Mouse (Mus musculus) testis, adult 2 months (tissue): ENCODE data around the gene Arhgap24. TPM values are rescaled to one million over a fixed set of nuclear protein-coding genes. Genes with fewer than 3 reads are reported as not detected.

Source experiments
- H3K27ac ChIP-seq: fragments of 200-500 bp; 2 replicates; pipeline ENCODE4 v1.5.1; 2012; ENCODE audit warnings: low read depth, low read length; ENCODE audit not compliant: control insufficient read depth, insufficient read depth
- H3K27me3 ChIP-seq: fragments of 200-500 bp; 2 replicates; pipeline ENCODE4 v1.6.1; 2012; ENCODE audit warnings: mild to moderate bottlenecking, low read length, moderate library complexity; ENCODE audit not compliant: control insufficient read depth, insufficient read depth
- H3K36me3 ChIP-seq: fragments of 200-500 bp; 2 replicates; pipeline ENCODE4 v1.6.1; 2012; ENCODE audit warnings: mild to moderate bottlenecking, low read length; ENCODE audit not compliant: control insufficient read depth, insufficient read depth
- H3K4me1 ChIP-seq: fragments of 200-500 bp; 2 replicates; pipeline ENCODE4 v1.6.1; 2012; ENCODE audit warnings: low read length; ENCODE audit not compliant: control insufficient read depth, insufficient read depth
- H3K4me3 ChIP-seq: fragments of 200-500 bp; 2 replicates; pipeline ENCODE4 v1.5.1; 2012; ENCODE audit warnings: low read depth, mild to moderate bottlenecking, low read length, moderate library complexity, mixed read lengths; ENCODE audit not compliant: control insufficient read depth
- CTCF ChIP-seq: fragments of 200-500 bp; IDR thresholded peaks from 2 replicates; pipeline ENCODE4 v1.5.1; 2012; ENCODE audit warnings: low read depth, mild to moderate bottlenecking, inconsistent platforms, low read length, moderate library complexity; ENCODE audit not compliant: control insufficient read depth, insufficient read depth, insufficient replicate concordance
- POLR2A ChIP-seq: fragments of 200-500 bp; IDR thresholded peaks from 2 replicates; pipeline ENCODE4 v1.6.1; 2012; ENCODE audit warnings: low read depth, mild to moderate bottlenecking, inconsistent platforms, low read length, moderate library complexity; ENCODE audit not compliant: control insufficient read depth
- polyA plus RNA-seq: library from polyadenylated mRNA; depleted of rRNA; stranded (reverse); fragments of >200 nt; gene quantifications from 2 replicates; pipeline ENCODE4 v1.2.3, GENCODE M21; 2012

Gene Arhgap24
- polyA plus RNA-seq, 1 experiment = 1.9 TPM

DNA sequence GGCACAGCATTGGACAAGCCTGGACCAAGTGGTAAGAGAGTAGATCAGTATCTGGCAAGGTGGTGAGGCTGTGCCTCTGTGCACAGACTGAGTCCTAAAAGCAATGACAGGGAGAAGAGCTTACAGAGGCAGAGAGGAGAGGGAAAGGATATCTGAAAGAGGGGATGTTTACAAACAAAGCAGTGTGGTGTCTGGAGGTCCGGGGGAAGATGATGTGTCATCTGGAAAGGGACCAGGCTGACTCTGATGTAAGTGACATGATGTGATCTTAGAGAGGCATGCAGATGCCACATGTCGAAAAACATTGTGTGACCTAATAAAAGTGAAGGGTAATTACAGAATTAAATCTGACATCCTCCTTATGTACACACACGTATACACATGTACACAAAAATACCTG lies 307.2 kb downstream of the Arhgap24 start:
- Histone ChIP-seq H3K27ac (no peak overlapping the region), H3K4me1 (no peaks in the 10 kb centered on the region), H3K4me3 (no peak overlapping the region), H3K27me3 (no peaks in the 10 kb centered on the region), H3K36me3 (no peaks in the 10 kb centered on the region)
- no peak for TF ChIP-seq CTCF
- no peak for TF ChIP-seq POLR2A

DNA sequence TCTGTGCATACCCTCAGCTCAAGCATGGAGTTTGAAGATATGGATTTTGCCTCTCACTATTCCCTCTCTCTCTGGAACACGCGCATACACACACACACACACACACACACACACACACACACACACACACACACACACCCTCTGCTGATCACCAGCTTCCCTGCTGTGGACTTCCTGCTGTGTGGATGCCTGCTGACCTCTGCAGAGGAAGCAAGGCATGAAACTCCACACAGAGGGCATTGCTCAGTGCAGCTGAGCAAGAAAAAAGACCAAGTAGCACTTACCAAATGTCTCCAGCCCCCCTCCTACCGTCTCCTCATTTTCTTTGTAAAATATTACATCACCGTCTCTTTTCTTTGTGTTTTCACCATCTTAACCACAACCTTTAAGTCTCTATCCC lies 310.1 kb downstream of the Arhgap24 start:
- Histone ChIP-seq H3K4me1 (peaks cover 2% of the 10 kb centered on the region; the same call in 1 of the 2 replicates), H3K4me3 (no peak overlapping the region), H3K27ac (no peak overlapping the region), H3K36me3 (no peaks in the 10 kb centered on the region), H3K27me3 (no peaks in the 10 kb centered on the region)
- TF ChIP-seq POLR2A (no peak), CTCF (no peak)

DNA sequence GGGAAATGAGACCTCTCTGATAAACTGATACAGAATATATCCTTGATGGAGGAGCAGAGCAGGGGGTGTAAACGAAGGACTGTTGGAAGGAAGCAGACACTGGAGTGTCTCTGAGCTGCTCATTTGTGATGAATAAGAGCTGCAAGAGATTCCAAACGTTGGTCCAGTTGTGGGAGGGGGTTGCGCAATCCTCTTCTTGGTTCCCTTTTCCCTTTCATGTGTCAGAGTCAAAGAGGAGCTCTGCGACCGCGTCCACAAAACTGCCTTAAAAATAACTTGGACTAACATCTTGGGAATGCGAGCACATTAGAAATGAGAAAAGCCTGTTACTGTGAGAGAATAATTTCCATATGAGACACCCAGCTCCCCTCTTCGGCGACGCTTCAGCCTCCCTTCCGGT lies 312.3 kb downstream of the Arhgap24 start:
- H3K4me1 ChIP-seq = peaks cover 2% of the 10 kb centered on the region; the same call in 1 of the 2 replicates
- no peak overlapping the region for H3K27ac ChIP-seq
- H3K27me3 ChIP-seq = no peaks in the 10 kb centered on the region
- H3K4me3 ChIP-seq = no peak overlapping the region
- TF ChIP-seq CTCF (no peak), POLR2A (no peak)
- no peaks in the 10 kb centered on the region for H3K36me3 ChIP-seq

DNA sequence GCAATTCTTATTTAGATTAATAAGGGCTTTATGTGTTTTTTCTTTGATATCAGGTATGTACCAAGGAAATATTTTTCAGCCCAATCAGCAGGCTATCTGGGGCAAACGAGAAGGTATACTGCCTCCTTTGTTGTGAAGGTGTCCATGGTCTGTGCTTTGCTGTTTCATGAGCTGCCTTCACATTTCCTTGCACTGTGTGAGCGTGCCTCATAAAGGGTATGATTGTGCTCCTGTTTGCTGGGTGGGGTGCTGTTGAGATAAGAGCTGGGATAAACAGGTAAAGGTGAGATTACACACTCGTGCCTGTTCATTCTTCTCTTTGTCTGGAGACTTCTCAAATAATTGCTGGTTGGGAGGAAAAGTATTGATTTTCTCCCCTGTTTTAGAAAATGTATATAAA lies 320.3 kb downstream of the Arhgap24 start:
- H3K4me3 ChIP-seq = no peak overlapping the region
- no peaks in the 10 kb centered on the region for H3K36me3 ChIP-seq
- TF ChIP-seq POLR2A = no peak
- no peak for TF ChIP-seq CTCF
- H3K27me3 ChIP-seq = no peaks in the 10 kb centered on the region
- H3K4me1 ChIP-seq = no peaks in the 10 kb centered on the region
- H3K27ac ChIP-seq = no peak overlapping the region

DNA sequence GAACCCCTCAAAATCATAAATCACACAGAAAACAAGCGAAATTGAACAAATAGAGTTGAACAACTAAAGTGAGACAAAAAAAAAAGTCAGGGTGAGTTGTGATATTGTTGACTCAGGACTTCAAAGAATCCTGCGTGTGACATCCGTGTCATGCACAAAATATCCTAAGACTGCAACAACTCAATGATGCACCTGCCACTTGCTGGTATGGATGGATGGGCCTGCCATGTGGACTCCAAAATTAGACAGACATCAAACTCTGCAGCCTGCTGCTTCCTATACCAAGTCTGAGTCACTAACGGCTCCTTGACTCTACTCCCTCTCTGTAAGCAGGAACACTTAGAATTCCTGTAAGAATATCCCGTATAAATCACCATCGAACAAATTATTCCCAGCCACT lies 321.6 kb downstream of the Arhgap24 start:
- Histone ChIP-seq H3K4me1 (no peaks in the 10 kb centered on the region), H3K27ac (no peak overlapping the region), H3K27me3 (no peaks in the 10 kb centered on the region), H3K36me3 (no peaks in the 10 kb centered on the region), H3K4me3 (no peak overlapping the region)
- TF ChIP-seq POLR2A (no peak), CTCF (no peak)

DNA sequence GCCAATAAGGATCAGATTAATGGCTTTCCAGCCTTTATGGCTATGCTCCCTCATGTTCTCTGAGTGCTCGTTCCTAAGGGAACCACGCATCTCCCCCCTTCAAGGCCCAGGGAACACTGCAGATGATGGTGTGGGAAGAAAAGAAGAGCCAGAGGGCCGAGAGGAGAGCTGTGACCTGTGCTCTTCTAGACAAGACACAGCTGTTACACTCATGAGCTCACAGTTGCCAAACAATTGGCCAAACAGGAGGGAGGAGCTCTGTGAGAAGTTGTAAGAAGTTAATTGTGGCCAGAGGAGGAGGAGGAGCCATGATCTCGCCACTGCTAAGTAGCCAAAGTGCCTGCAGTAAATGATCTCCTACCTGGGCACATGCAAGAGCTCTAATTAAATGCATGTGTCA lies 322.5 kb downstream of the Arhgap24 start:
- Histone ChIP-seq H3K27ac (no peak overlapping the region), H3K4me3 (no peak overlapping the region), H3K4me1 (no peaks in the 10 kb centered on the region), H3K36me3 (no peaks in the 10 kb centered on the region), H3K27me3 (no peaks in the 10 kb centered on the region)
- TF ChIP-seq POLR2A (no peak), CTCF (no peak)

DNA sequence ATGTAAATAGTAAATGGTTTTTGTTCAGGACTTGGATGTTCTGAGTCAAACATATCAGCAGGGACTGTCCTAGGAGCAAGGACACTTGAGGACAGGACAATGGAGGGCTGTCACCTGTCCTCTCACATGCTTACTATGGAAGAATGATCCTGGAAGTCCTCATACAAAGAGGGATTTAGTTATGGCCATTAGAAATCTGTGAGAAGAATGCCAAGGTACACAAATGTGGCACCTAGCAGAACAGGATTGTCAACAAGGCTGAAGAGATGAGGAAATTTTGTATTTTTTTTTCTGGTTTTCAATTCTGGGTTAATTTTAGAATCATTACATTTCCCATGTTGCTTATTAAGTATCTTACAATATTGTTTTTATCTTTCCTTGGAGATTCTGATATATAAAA lies 326.3 kb downstream of the Arhgap24 start:
- Histone ChIP-seq H3K4me3 (no peak overlapping the region), H3K27ac (no peak overlapping the region), H3K4me1 (no peaks in the 10 kb centered on the region), H3K36me3 (no peaks in the 10 kb centered on the region), H3K27me3 (no peaks in the 10 kb centered on the region)
- TF ChIP-seq CTCF (no peak), POLR2A (no peak)

DNA sequence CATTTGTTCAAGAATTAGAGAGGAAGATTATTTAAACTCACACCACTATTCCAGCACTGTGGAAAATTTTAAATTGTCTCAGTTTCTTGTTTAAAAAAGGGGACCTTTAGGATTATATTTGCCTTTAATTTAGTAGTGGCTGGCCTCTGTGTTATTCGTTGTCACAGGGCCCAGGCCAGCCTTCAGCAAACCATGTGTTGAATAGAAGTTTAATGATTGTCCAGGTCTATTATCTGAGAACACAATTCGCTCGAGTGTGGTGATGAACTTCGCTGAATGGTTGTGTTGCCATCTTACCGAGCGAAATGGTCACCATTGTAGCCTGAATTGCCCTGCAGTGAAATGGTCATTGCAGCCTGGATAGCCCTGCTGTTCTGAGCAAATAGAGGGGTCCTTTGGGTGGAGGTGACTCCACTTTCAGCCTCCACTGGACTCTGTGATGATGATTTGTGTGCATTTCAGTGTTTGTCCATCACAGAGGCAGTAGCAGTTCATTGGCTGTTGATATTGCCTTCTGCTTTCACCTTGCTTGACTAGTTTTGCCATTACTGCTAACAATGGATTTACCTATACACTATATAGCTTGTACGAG lies 329.3 kb downstream of the Arhgap24 start:
- no peak overlapping the region for H3K27ac ChIP-seq
- no peaks in the 10 kb centered on the region for H3K27me3 ChIP-seq
- H3K4me3 ChIP-seq = no peak overlapping the region
- H3K4me1 ChIP-seq = no peaks in the 10 kb centered on the region
- TF ChIP-seq CTCF (no peak), POLR2A (no peak)
- no peaks in the 10 kb centered on the region for H3K36me3 ChIP-seq
